Mouse (Mus musculus): ENCODE measurements around the gene Litaf. TPM values are rescaled to one million over a fixed set of nuclear protein-coding genes. Genes with fewer than 3 reads are reported as not detected.

Litaf gene
- polyA plus RNA-seq, 1 experiment from 2014 or later, result 107 TPM

Small RNA genes lying within 50 kb of the gene (microRNA-seq; reads per million reads assigned to microRNA genes)
- not detected for gene Gm26268 (ENCODE audit: borderline number of aligned reads)

Other genes with a start within 250 kb of the Litaf start
- 3.0 and 3.3 TPM in 2 replicates for gene Rmi2, start 231.1 kb downstream of the Litaf start, polyA plus RNA-seq (2015; fragmentation: Nextera tagmentation; extraction: Ambion mirVana)
- 43.4 and 44.4 TPM in 2 replicates for gene Snn, start 5.2 kb downstream of the Litaf start, polyA plus RNA-seq (2015; fragmentation: Nextera tagmentation; extraction: Ambion mirVana)
- 39.2 and 39.7 TPM in 2 replicates for gene Txndc11, start 68.5 kb upstream of the Litaf start, polyA plus RNA-seq (2015; fragmentation: Nextera tagmentation; extraction: Ambion mirVana)
- 99.5 and 106 TPM in 2 replicates for gene Zc3h7a, start 110.2 kb upstream of the Litaf start, polyA plus RNA-seq (2015; fragmentation: Nextera tagmentation; extraction: Ambion mirVana)
- gene Rsl1d1, start 137.2 kb upstream of the Litaf start, polyA plus RNA-seq (2015; fragmentation: Nextera tagmentation; extraction: Ambion mirVana), result 153 and 159 TPM in 2 replicates
- 77.0 and 77.7 TPM in 2 replicates for gene Gspt1, start 188.2 kb upstream of the Litaf start, polyA plus RNA-seq (2015; fragmentation: Nextera tagmentation; extraction: Ambion mirVana)
- gene Tnfrsf17, start 247.7 kb upstream of the Litaf start, polyA plus RNA-seq (2015; fragmentation: Nextera tagmentation; extraction: Ambion mirVana), result not detected in 2 replicates